Mouse (Mus musculus) CH12.LX (cell line): ENCODE data around the gene Rab8a. TPM values are rescaled to one million over a fixed set of nuclear protein-coding genes. Genes with fewer than 3 reads are reported as not detected.

Source experiments
- DNase-seq: peaks from one replicate; pipeline ENCODE4 v3.0.0-alpha.2; 2013; ENCODE audit errors: extremely low read depth
- H3K27ac ChIP-seq: 2 replicates; pipeline ENCODE4 v1.5.1; 2012; ENCODE audit warnings: low read depth, mild to moderate bottlenecking, control low read depth, moderate library complexity; ENCODE audit not compliant: insufficient read depth
- H3K27me3 ChIP-seq: replicated peaks from 2 replicates; pipeline ENCODE3; 2012; ENCODE audit warnings: inconsistent platforms
- H3K36me3 ChIP-seq, 2 experiments: replicated peaks in 1 of 2; 2 replicates each; pipeline versions ENCODE3 to v1.6.1; 2012; ENCODE audit warnings: inconsistent platforms in 1 of 2, low read length in 1 of 2, mild to moderate bottlenecking in 1 of 2, mixed read lengths in 1 of 2, moderate library complexity in 1 of 2; ENCODE audit not compliant: control insufficient read depth in 1 of 2, insufficient read depth in 1 of 2
- H3K4me1 ChIP-seq, 2 experiments: 2 replicates each; pipeline ENCODE4 v1.6.1; 2012; ENCODE audit warnings: inconsistent platforms in 1 of 2, moderate library complexity in 1 of 2; ENCODE audit not compliant: insufficient read depth in 2 of 2, control insufficient read depth in 1 of 2
- H3K4me2 ChIP-seq: 2 replicates; pipeline ENCODE4 v1.6.1; 2012; ENCODE audit warnings: low read depth, mild to moderate bottlenecking, control low read depth; ENCODE audit not compliant: poor library complexity, insufficient read depth, severe bottlenecking
- H3K4me3 ChIP-seq, 3 experiments: fragments of 150-350 bp in 1 of 3; sonication (generic) in 1 of 3; replicated peaks in 1 of 3; 2 replicates each; pipeline versions ENCODE3 to v1.5.1; 2011 to 2012; ENCODE audit warnings: low read depth in 2 of 3, low read length in 2 of 3, mild to moderate bottlenecking in 2 of 3, moderate library complexity in 2 of 3, control low read depth in 1 of 3, improper control_type of control experiment in 1 of 3, inconsistent platforms in 1 of 3, mixed read lengths in 1 of 3; ENCODE audit not compliant: poor library complexity in 1 of 3
- H3K79me2 ChIP-seq: replicated peaks from 2 replicates; pipeline ENCODE4 v1.6.1; 2012; ENCODE audit warnings: mild to moderate bottlenecking, moderate library complexity; ENCODE audit not compliant: control insufficient read depth, poor library complexity, insufficient read depth, severe bottlenecking; ENCODE audit errors: extremely low read depth
- H3K9ac ChIP-seq: 2 replicates; pipeline ENCODE4 v1.6.1; 2012; ENCODE audit warnings: low read depth, mild to moderate bottlenecking, control low read depth, moderate library complexity; ENCODE audit not compliant: insufficient read depth
- H3K9me3 ChIP-seq: replicated peaks from 2 replicates; pipeline ENCODE3; 2012; ENCODE audit warnings: low read length, inconsistent platforms, mixed read lengths
- BHLHE40 ChIP-seq: IDR thresholded peaks from 2 replicates; pipeline ENCODE4 v1.6.1; 2011; ENCODE audit warnings: mild to moderate bottlenecking, low read depth, low read length, improper control_type of control experiment
- CHD2 ChIP-seq: IDR thresholded peaks from 2 replicates; pipeline ENCODE4 v1.6.1; 2011; ENCODE audit warnings: low read length, improper control_type of control experiment
- ETS1 ChIP-seq: conservative IDR thresholded peaks from 2 replicates; pipeline ENCODE4 v1.6.1; 2012; ENCODE audit warnings: low read depth, mild to moderate bottlenecking, inconsistent platforms, low read length, improper control_type of control experiment, moderate library complexity
- GABPA ChIP-seq: IDR thresholded peaks from 2 replicates; pipeline ENCODE4 v1.6.1; 2012; ENCODE audit warnings: low read depth, low read length, improper control_type of control experiment, inconsistent platforms; ENCODE audit not compliant: insufficient replicate concordance
- IRF4 ChIP-seq: IDR thresholded peaks from 2 replicates; pipeline ENCODE4 v1.6.1; 2014; ENCODE audit warnings: low read depth, mild to moderate bottlenecking, inconsistent platforms, low read length, improper control_type of control experiment
- JUN ChIP-seq: IDR thresholded peaks from 2 replicates; pipeline ENCODE4 v1.6.1; 2011; ENCODE audit warnings: low read depth, mild to moderate bottlenecking, low read length, improper control_type of control experiment, moderate library complexity; ENCODE audit not compliant: insufficient read depth
- JUND ChIP-seq: conservative IDR thresholded peaks from 2 replicates; pipeline ENCODE4 v1.6.1; 2011; ENCODE audit warnings: low read depth, low read length, improper control_type of control experiment
- MAFK ChIP-seq: IDR thresholded peaks from 2 replicates; pipeline ENCODE4 v1.6.1; 2011; ENCODE audit warnings: low read length, improper control_type of control experiment; ENCODE audit not compliant: insufficient replicate concordance
- MAX ChIP-seq: IDR thresholded peaks from 2 replicates; pipeline ENCODE4 v1.6.1; 2011; ENCODE audit warnings: low read length, improper control_type of control experiment
- MAZ ChIP-seq: IDR thresholded peaks from 2 replicates; pipeline ENCODE4 v1.6.1; 2012; ENCODE audit warnings: low read depth, mild to moderate bottlenecking, inconsistent platforms, low read length, improper control_type of control experiment, moderate library complexity
- MXI1 ChIP-seq: IDR thresholded peaks from 2 replicates; pipeline ENCODE4 v1.6.1; 2011; ENCODE audit warnings: mild to moderate bottlenecking, low read depth, low read length, improper control_type of control experiment
- MYC ChIP-seq: IDR thresholded peaks from 2 replicates; pipeline ENCODE4 v1.6.1; 2011; ENCODE audit warnings: low read depth, mild to moderate bottlenecking, improper control_type of control experiment, low read length
- NELFE ChIP-seq: IDR thresholded peaks from 2 replicates; pipeline ENCODE4 v1.6.1; 2011; ENCODE audit warnings: low read depth, low read length, improper control_type of control experiment
- NRF1 ChIP-seq: IDR thresholded peaks from 2 replicates; pipeline ENCODE4 v1.6.1; 2014; ENCODE audit warnings: low read depth, mild to moderate bottlenecking, inconsistent platforms, low read length, improper control_type of control experiment, moderate library complexity
- POLR2AphosphoS2 ChIP-seq: IDR thresholded peaks from 2 replicates; pipeline ENCODE4 v1.6.1; 2011; ENCODE audit warnings: low read depth, low read length, improper control_type of control experiment
- RAD21 ChIP-seq: IDR thresholded peaks from 2 replicates; pipeline ENCODE4 v1.6.1; 2011; ENCODE audit warnings: low read depth, mild to moderate bottlenecking, low read length, improper control_type of control experiment, moderate library complexity
- RCOR1 ChIP-seq: conservative IDR thresholded peaks from 2 replicates; pipeline ENCODE4 v1.6.1; 2012; ENCODE audit warnings: low read depth, mild to moderate bottlenecking, inconsistent platforms, low read length, improper control_type of control experiment
- SIN3A ChIP-seq: IDR thresholded peaks from 2 replicates; pipeline ENCODE4 v1.6.1; 2012; ENCODE audit warnings: low read length, improper control_type of control experiment, inconsistent platforms
- SMC3 ChIP-seq: IDR thresholded peaks from 2 replicates; pipeline ENCODE4 v1.6.1; 2011; ENCODE audit warnings: low read depth, low read length, improper control_type of control experiment
- TBP ChIP-seq: conservative IDR thresholded peaks from 2 replicates; pipeline ENCODE4 v1.6.1; 2011; ENCODE audit warnings: low read depth, low read length, improper control_type of control experiment
- ZC3H11A ChIP-seq: IDR thresholded peaks from 2 replicates; pipeline ENCODE4 v1.6.1; 2012; ENCODE audit warnings: low read depth, mild to moderate bottlenecking, inconsistent platforms, low read length, improper control_type of control experiment
- ZMIZ1 ChIP-seq: IDR thresholded peaks from 2 replicates; pipeline ENCODE4 v1.6.1; 2012; ENCODE audit warnings: low read depth, mild to moderate bottlenecking, inconsistent platforms, low read length, improper control_type of control experiment
- ZNF384 ChIP-seq: IDR thresholded peaks from 2 replicates; pipeline ENCODE4 v1.6.1; 2012; ENCODE audit warnings: low read depth, low read length, improper control_type of control experiment, inconsistent platforms
- dilution Hi-C: fragments of 300-500 bp; cut with MboI; formaldehyde crosslinking; loops from 2 replicates; pipeline ENCODE4 v1.14.3; 2020; ENCODE audit warnings: low sequenced_read_pairs; ENCODE audit not compliant: extremely low pct_unique_long_range_greater_than_20kb, extremely low pct_ligation_motif_present
- in situ Hi-C: fragments of 300-500 bp; cut with MboI; formaldehyde crosslinking; loops from 3 replicates; pipeline ENCODE4 v1.14.3; 2019; ENCODE audit warnings: low sequenced_read_pairs, low pct_ligation_motif_present, low pct_unique_long_range_greater_than_20kb, mixed read lengths
- polyA plus RNA-seq: library from polyadenylated mRNA; unstranded; fragments of >175 nt; gene quantifications from 2 replicates; pipeline ENCODE4 v1.2.1, GENCODE M21; 2012; ENCODE audit warnings: low read depth; ENCODE audit not compliant: insufficient read length
- total RNA-seq, 2 experiments: library from RNA; depleted of rRNA; stranded (reverse); fragments of 300-350 nt in 1 of 2; fragments of >200 nt in 1 of 2; gene quantifications; 2 replicates each; pipeline ENCODE4 v1.2.3; 2012 to 2014

Rab8a gene
- total and polyA plus RNA-seq, 3 experiments = 102 to 190 (median 136) TPM

- dilution Hi-C loops = no loop called here
- in situ Hi-C loops = no loop called here
Measured at GRCm38 (mm10) chr8:72153382-72153781, 7.6 kb upstream of the Rab8a start.

GRCm38 (mm10) chr8:72158096-72158495 is 2.9 kb upstream of the Rab8a start:
- Histone ChIP-seq H3K36me3 (peaks cover 4 to 48% of the 10 kb centered on the region in 2 experiments), H3K9ac (no peak overlapping the region), H3K4me3 (no peak overlapping the region), H3K79me2 (peaks cover 53% of the 10 kb centered on the region), H3K27me3 (no peaks in the 10 kb centered on the region), H3K4me1 (peaks cover 14 to 42% of the 10 kb centered on the region in 2 experiments)
- in situ Hi-C loops = no loop called here
- dilution Hi-C loops = no loop called here
- no peak for DNase-seq
- TF ChIP-seq NRF1 = no peak
- no peak for TF ChIP-seq GABPA
- no peak for TF ChIP-seq CHD2
- no peak for TF ChIP-seq NELFE
- TF ChIP-seq MAX = no peak
- TF ChIP-seq MXI1 = no peak
- TF ChIP-seq ETS1 = no peak
- TF ChIP-seq SIN3A = no peak
- no peak for TF ChIP-seq TBP
- no peak for TF ChIP-seq IRF4
- no peak for TF ChIP-seq SMC3
- no peak for TF ChIP-seq BHLHE40
- TF ChIP-seq, all 38 proteins: peak for 0
- H3K27ac ChIP-seq = no peak overlapping the region
- no peak overlapping the region for H3K4me2 ChIP-seq
- no peaks in the 10 kb centered on the region for H3K9me3 ChIP-seq

More at GRCm38 (mm10) chr8:72153382-72153781, 7.6 kb upstream of the Rab8a start:
- Histone ChIP-seq H3K36me3 (peaks cover 35 to 66% of the 10 kb centered on the region in 2 experiments), H3K4me1 (peaks cover 0 to 37% of the 10 kb centered on the region in 2 experiments; a peak in 2 of 4 replicates), H3K4me3 (no peak overlapping the region), H3K27me3 (no peaks in the 10 kb centered on the region), H3K27ac (no peak overlapping the region), H3K79me2 (peaks cover 27% of the 10 kb centered on the region), H3K9ac (no peak overlapping the region), H3K4me2 (no peak overlapping the region), H3K9me3 (no peaks in the 10 kb centered on the region)
- no peak for DNase-seq
- TF ChIP-seq CHD2 = no peak
- TF ChIP-seq JUN = no peak
- TF ChIP-seq RCOR1 = no peak
- TF ChIP-seq SMC3 = no peak

GRCm38 (mm10) chr8:72158726-72159125 is 2.3 kb upstream of the Rab8a start:
- H3K27me3 ChIP-seq = no peaks in the 10 kb centered on the region
- H3K27ac ChIP-seq = no peak overlapping the region
- H3K9me3 ChIP-seq = no peaks in the 10 kb centered on the region
- no peak overlapping the region for H3K4me3 ChIP-seq
- H3K4me2 ChIP-seq = no peak overlapping the region; the same call in 1 of the 2 replicates
- dilution Hi-C loops (no loop called here), in situ Hi-C loops (no loop called here)
- peaks cover 57% of the 10 kb centered on the region for H3K79me2 ChIP-seq
- peaks cover 14 to 47% of the 10 kb centered on the region in 2 experiments for H3K4me1 ChIP-seq
- peaks cover 4 to 48% of the 10 kb centered on the region in 2 experiments for H3K36me3 ChIP-seq
- H3K9ac ChIP-seq = peak overlapping the region; percentile 18; the same call in 1 of the 2 replicates
- DNase-seq = no peak
- TF ChIP-seq ETS1 = no peak
- TF ChIP-seq JUN = no peak
- no peak for TF ChIP-seq ZC3H11A
- no peak for TF ChIP-seq MAZ
- TF ChIP-seq MYC = no peak
- no peak for TF ChIP-seq JUND
- no peak for TF ChIP-seq ZNF384
- no peak for TF ChIP-seq CHD2
- no peak for TF ChIP-seq MAFK
- TF ChIP-seq ZMIZ1 = no peak
- no peak for TF ChIP-seq POLR2AphosphoS2
- TF ChIP-seq IRF4 = no peak
- TF ChIP-seq SMC3 = no peak
- no peak for TF ChIP-seq GABPA
- no peak for TF ChIP-seq MXI1
- TF ChIP-seq RAD21 = no peak
- TF ChIP-seq, all 38 proteins: peak for 0
